Mouse (Mus musculus) mouse embryonic stem cell (cell line): ENCODE data around the gene Eif3j1.
"Not testable (repeated sequence)": the region's sequence is repeated elsewhere in the genome, so short reads cannot be mapped to it uniquely, and the experiment has no call there.

ENCODE experiments used
- in situ Hi-C, 2 experiments: fragments of 300-500 bp; cut with MboI; formaldehyde crosslinking; loops; 1 replicate in 1 of 2; 3 replicates in 1 of 2; pipeline ENCODE4 v1.14.3; 2019 to 2020; ENCODE audit warnings: low sequenced_read_pairs in 2 of 2, low pct_unique_long_range_greater_than_20kb in 1 of 2, mixed read lengths in 1 of 2; ENCODE audit not compliant: unreplicated experiment in 1 of 2

Gene Eif3j1

GRCm38 (mm10) chr2:122081728-122082456, 53.5 kb downstream of the Eif3j1 start:
- in situ Hi-C loops = no loop called here

- in situ Hi-C loops = no loop called here
These were observed 58.1 kb downstream of the Eif3j1 start for GRCm38 (mm10) chr2:122086446-122086845.

- in situ Hi-C loops = no loop called here
These were observed 65.5 kb downstream of the Eif3j1 start for GRCm38 (mm10) chr2:122093844-122094243.

GRCm38 (mm10) chr2:122097686-122098085, 69.3 kb downstream of the Eif3j1 start:
- in situ Hi-C loops = not testable (repeated sequence)

GRCm38 (mm10) chr2:122102070-122102469, 73.7 kb downstream of the Eif3j1 start:
- in situ Hi-C loops = no loop called here
